Mouse (Mus musculus): Measurements from ENCODE around the gene Trip12.

GRCm38 (mm10) chr1:84879571-84880120 lies 39.3 kb upstream of the Trip12 start:
- TF ChIP-seq CTCF (IDR thresholded peaks at IDR 0.05; ENCODE audit: control insufficient read depth, insufficient read depth, insufficient read length) = no peak
- no peak for TF ChIP-seq FOSL1 (IDR thresholded peaks at IDR 0.05; ENCODE audit: insufficient read depth, low read length, poor library complexity, severe bottlenecking)
- no peak for TF ChIP-seq USF1 (IDR thresholded peaks at IDR 0.05; ENCODE audit: low read depth)
- no peak for TF ChIP-seq MYOG (IDR thresholded peaks at IDR 0.05; ENCODE audit: control insufficient read depth, extremely low read depth, insufficient read length)
- TF ChIP-seq MAX (IDR thresholded peaks at IDR 0.05) = no peak
- no peak for TF ChIP-seq MYOD1 (IDR thresholded peaks at IDR 0.05; ENCODE audit: control insufficient read depth, insufficient read length, low read depth)
